9 mouse cellular contexts compared by ENCODE assay signal in the genomic region with DNA sequence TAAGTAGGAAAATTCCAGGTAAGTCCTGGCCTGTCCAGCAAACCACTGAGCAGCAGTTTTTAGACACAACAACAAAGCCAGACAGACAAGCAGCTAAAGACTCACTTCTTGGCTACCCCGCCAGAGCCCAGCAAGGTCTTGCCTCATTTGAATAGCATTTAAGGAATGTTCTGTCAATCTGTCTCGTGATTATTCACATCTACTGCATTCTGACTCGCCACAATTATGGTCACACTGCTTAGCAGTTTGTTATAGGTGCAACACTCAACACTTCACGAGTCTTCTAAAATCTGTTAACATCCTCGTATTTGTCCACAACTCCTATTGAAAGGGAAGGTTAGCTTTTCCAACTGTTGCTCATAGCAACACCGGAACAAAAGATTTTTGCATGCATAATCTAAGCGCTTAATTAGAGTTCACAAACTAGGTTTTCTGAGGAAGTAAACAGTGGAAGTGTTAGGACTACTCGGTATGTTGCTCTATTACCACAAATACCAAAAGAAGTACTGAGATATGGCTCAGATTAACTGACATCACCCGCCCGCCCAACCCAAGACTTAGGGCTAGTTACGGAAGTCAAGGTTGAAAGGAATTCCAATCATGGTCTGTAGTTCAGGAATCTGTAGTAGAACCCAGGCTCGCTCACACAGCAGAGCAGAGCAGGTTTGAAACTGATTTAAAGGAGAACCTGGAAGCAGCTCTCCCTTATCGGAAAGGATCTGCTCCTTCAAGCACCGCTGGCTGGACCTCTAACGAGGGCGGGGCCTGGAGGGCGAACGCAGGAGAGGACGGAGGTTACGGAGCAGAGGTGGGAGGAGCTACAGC. TPM values are rescaled to one million over a fixed set of nuclear protein-coding genes. Genes with fewer than 3 reads are reported as not detected.
A peak's percentile ranks its signal among the peaks of the same experiment; 100 is the strongest.
DNase-seq lines count a peak whose midpoint lies in the region; ATAC-seq lines count a peak whose summit lies in the region.
"Had no signal": no experiment of that assay in that cellular context is flagged by ENCODE, and none has a peak within 500 bp of the region (broad histone marks: within the 10 kb centered on the region; RNA-seq: fewer than 3 reads in every experiment).

No protein-coding gene starts in this region.

- no peak for ATAC-seq in embryonic facial prominence, embryonic 13.5 days (ENCODE audit: insufficient number of reproducible peaks, insufficient read depth, low FRiP score, low TSS enrichment, low read depth)
- ATAC-seq in heart, embryonic 11.5 days (replicated peaks; ENCODE audit: insufficient number of reproducible peaks, low FRiP score, low TSS enrichment) = peak; percentile 51
- peak; percentile 65 for ATAC-seq in kidney, embryonic 15.5 days (replicated peaks; ENCODE audit: low FRiP score)
- 0 out of 2 replicates have a peak, but pooled peaks have one; percentile 45 for ATAC-seq in stomach, embryonic 15.5 days (ENCODE audit: insufficient read depth, low FRiP score, low read depth)

- H3K36me3 ChIP-seq in embryonic facial prominence, embryonic 13.5 days = peaks cover 7% of the 10 kb centered on the region
- H3K36me3 ChIP-seq in heart, embryonic 11.5 days (ENCODE audit: control insufficient read depth, insufficient read depth, low read length) = no peaks in the 10 kb centered on the region; the same call in 1 of the 2 replicates
- peaks cover 9% of the 10 kb centered on the region for H3K36me3 ChIP-seq in kidney, embryonic 15.5 days
- H3K36me3 ChIP-seq in stomach, embryonic 15.5 days = 0 out of 2 replicates have a peak, but pooled peaks cover under 1% of the 10 kb centered on the region

- H3K9ac ChIP-seq in embryonic facial prominence, embryonic 13.5 days = peak overlapping the region; percentile 44
- peak overlapping the region; percentile 68 for H3K9ac ChIP-seq in heart, embryonic 11.5 days (ENCODE audit: low read depth, low read length)
- H3K9ac ChIP-seq in kidney, embryonic 15.5 days = no peak overlapping the region
- no peak overlapping the region for H3K9ac ChIP-seq in stomach, embryonic 15.5 days

- peaks cover 14% of the 10 kb centered on the region for H3K4me1 ChIP-seq in embryonic facial prominence, embryonic 13.5 days
- H3K4me1 ChIP-seq in heart, embryonic 11.5 days (ENCODE audit: control insufficient read depth, insufficient read depth, low read length) = peaks cover 22% of the 10 kb centered on the region
- peaks cover 51% of the 10 kb centered on the region for H3K4me1 ChIP-seq in kidney, embryonic 15.5 days
- 0 out of 2 replicates have a peak, but pooled peaks cover 6% of the 10 kb centered on the region for H3K4me1 ChIP-seq in stomach, embryonic 15.5 days
- H3K4me1 ChIP-seq: megakaryocyte, embryonic 14.5 days had no signal

- DNase-seq in cerebellum, adult 18-20 months = peak; percentile 22 to 23
- DNase-seq in cerebellum, adult 9-10 months = no peak
- peak; percentile 78 for DNase-seq in lung, postnatal 25 days (ENCODE audit: low spot score)
- DNase-seq in right cerebral cortex, postnatal 14 days = no peak

- 17% methylated on average over 20 of the region's 20 CpGs for WGBS in embryonic facial prominence, embryonic 13.5 days
- 16% methylated on average over 20 of the region's 20 CpGs for WGBS in heart, embryonic 11.5 days (ENCODE audit: insufficient replicate concordance)
- WGBS in kidney, embryonic 15.5 days = 28% methylated on average over 20 of the region's 20 CpGs
- 37% methylated on average over 20 of the region's 20 CpGs for WGBS in stomach, embryonic 15.5 days

- H3K27ac ChIP-seq in embryonic facial prominence, embryonic 13.5 days = 0 out of 2 replicates have a peak overlapping the region, but pooled peaks have one; percentile 40
- peak overlapping the region; percentile 70 for H3K27ac ChIP-seq in heart, embryonic 11.5 days (ENCODE audit: low read depth, low read length)
- peak overlapping the region; percentile 83 for H3K27ac ChIP-seq in kidney, embryonic 15.5 days
- peak overlapping the region; percentile 7; the same call in 1 of the 2 replicates for H3K27ac ChIP-seq in stomach, embryonic 15.5 days

- peak overlapping the region; percentile 61 for H3K4me2 ChIP-seq in embryonic facial prominence, embryonic 13.5 days
- peak overlapping the region; percentile 71 for H3K4me2 ChIP-seq in heart, embryonic 11.5 days
- peak overlapping the region; percentile 50 for H3K4me2 ChIP-seq in kidney, embryonic 15.5 days
- H3K4me2 ChIP-seq in stomach, embryonic 15.5 days = peak overlapping the region; percentile 54

- H3K27me3 ChIP-seq in embryonic facial prominence, embryonic 13.5 days = no peaks in the 10 kb centered on the region
- no peaks in the 10 kb centered on the region for H3K27me3 ChIP-seq in heart, embryonic 11.5 days (ENCODE audit: control insufficient read depth, insufficient read depth, low read length)
- no peaks in the 10 kb centered on the region for H3K27me3 ChIP-seq in kidney, embryonic 15.5 days
- H3K27me3 ChIP-seq in stomach, embryonic 15.5 days (replicated peaks) = no peaks in the 10 kb centered on the region
- H3K27me3 ChIP-seq: megakaryocyte, embryonic 14.5 days had no signal

- H3K4me3 ChIP-seq in embryonic facial prominence, embryonic 13.5 days = peak overlapping the region; percentile 35
- peak overlapping the region; percentile 46 for H3K4me3 ChIP-seq in heart, embryonic 11.5 days (ENCODE audit: low read depth, low read length)
- peak overlapping the region; percentile 18 for H3K4me3 ChIP-seq in kidney, embryonic 15.5 days (replicated peaks)
- H3K4me3 ChIP-seq in stomach, embryonic 15.5 days (replicated peaks) = peak overlapping the region; percentile 26
- H3K4me3 ChIP-seq: megakaryocyte, embryonic 14.5 days had no signal

- no peaks in the 10 kb centered on the region for H3K9me3 ChIP-seq in embryonic facial prominence, embryonic 13.5 days
- H3K9me3 ChIP-seq in heart, embryonic 11.5 days (replicated peaks; ENCODE audit: control insufficient read depth, low read length) = no peaks in the 10 kb centered on the region
- no peaks in the 10 kb centered on the region for H3K9me3 ChIP-seq in kidney, embryonic 15.5 days (replicated peaks)
- no peaks in the 10 kb centered on the region for H3K9me3 ChIP-seq in stomach, embryonic 15.5 days

RNA-seq across cellular contexts. Expression of gene Wwc2, which starts 16.4 kb away (rescaled TPM):
- 12.5 and 12.9 TPM in 2 replicates for polyA plus RNA-seq in embryonic facial prominence, embryonic 13.5 days (2015; fragmentation: Nextera tagmentation; extraction: Ambion mirVana)
- polyA plus RNA-seq in heart, embryonic 11.5 days (2014; fragmentation: Nextera tagmentation; extraction: Ambion mirVana) = 14.8 and 15.2 TPM in 2 replicates
- 16.3 and 18.0 TPM in 2 replicates for polyA plus RNA-seq in kidney, embryonic 15.5 days (2015; fragmentation: Nextera tagmentation; extraction: Ambion mirVana)
- 10.4 and 10.5 TPM in 2 replicates for polyA plus RNA-seq in stomach, embryonic 15.5 days (2015; fragmentation: Nextera tagmentation; extraction: Ambion mirVana)

Comparison
In these comparisons a context has a peak if more than half of its experiments do, and no peak if none do; other contexts are left out.
1. DNase-seq: peak in cerebellum, adult 18-20 months (2 of 2) and lung, postnatal 25 days (single experiment); none in cerebellum, adult 9-10 months (single experiment) and right cerebral cortex, postnatal 14 days (single experiment).
2. H3K27ac ChIP-seq: peak in every context shown above with its lines; median percentile 83 in kidney, embryonic 15.5 days; 70 in heart, embryonic 11.5 days; 40 in embryonic facial prominence, embryonic 13.5 days; 7 in stomach, embryonic 15.5 days.
3. H3K9ac ChIP-seq: peak in embryonic facial prominence, embryonic 13.5 days (single experiment) and heart, embryonic 11.5 days (single experiment); none in kidney, embryonic 15.5 days (single experiment) and stomach, embryonic 15.5 days (single experiment).
4. Peak in every context shown above with its lines, with median percentiles within 50 percentile points of each other: H3K4me2 ChIP-seq and H3K4me3 ChIP-seq.